Mouse (Mus musculus) CH12.LX (cell line): ENCODE measurements around the gene Ebna1bp2. TPM values are rescaled to one million over a fixed set of nuclear protein-coding genes. Genes with fewer than 3 reads are reported as not detected.

ENCODE experiments used
- DNase-seq: peaks from one replicate; pipeline ENCODE4 v3.0.0-alpha.2; 2013; ENCODE audit errors: extremely low read depth
- H3K27ac ChIP-seq: 2 replicates; pipeline ENCODE4 v1.5.1; 2012; ENCODE audit warnings: low read depth, mild to moderate bottlenecking, control low read depth, moderate library complexity; ENCODE audit not compliant: insufficient read depth
- H3K27me3 ChIP-seq: replicated peaks from 2 replicates; pipeline ENCODE3; 2012; ENCODE audit warnings: inconsistent platforms
- H3K36me3 ChIP-seq, 2 experiments: replicated peaks in 1 of 2; 2 replicates each; pipeline versions ENCODE3 to v1.6.1; 2012; ENCODE audit warnings: inconsistent platforms in 1 of 2, low read length in 1 of 2, mild to moderate bottlenecking in 1 of 2, mixed read lengths in 1 of 2, moderate library complexity in 1 of 2; ENCODE audit not compliant: control insufficient read depth in 1 of 2, insufficient read depth in 1 of 2
- H3K4me1 ChIP-seq, 2 experiments: 2 replicates each; pipeline ENCODE4 v1.6.1; 2012; ENCODE audit warnings: inconsistent platforms in 1 of 2, moderate library complexity in 1 of 2; ENCODE audit not compliant: insufficient read depth in 2 of 2, control insufficient read depth in 1 of 2
- H3K4me2 ChIP-seq: 2 replicates; pipeline ENCODE4 v1.6.1; 2012; ENCODE audit warnings: low read depth, mild to moderate bottlenecking, control low read depth; ENCODE audit not compliant: poor library complexity, insufficient read depth, severe bottlenecking
- H3K4me3 ChIP-seq, 3 experiments: fragments of 150-350 bp in 1 of 3; sonication (generic) in 1 of 3; replicated peaks in 1 of 3; 2 replicates each; pipeline versions ENCODE3 to v1.5.1; 2011 to 2012; ENCODE audit warnings: low read depth in 2 of 3, low read length in 2 of 3, mild to moderate bottlenecking in 2 of 3, moderate library complexity in 2 of 3, control low read depth in 1 of 3, improper control_type of control experiment in 1 of 3, inconsistent platforms in 1 of 3, mixed read lengths in 1 of 3; ENCODE audit not compliant: poor library complexity in 1 of 3
- H3K79me2 ChIP-seq: replicated peaks from 2 replicates; pipeline ENCODE4 v1.6.1; 2012; ENCODE audit warnings: mild to moderate bottlenecking, moderate library complexity; ENCODE audit not compliant: control insufficient read depth, poor library complexity, insufficient read depth, severe bottlenecking; ENCODE audit errors: extremely low read depth
- H3K9ac ChIP-seq: 2 replicates; pipeline ENCODE4 v1.6.1; 2012; ENCODE audit warnings: low read depth, mild to moderate bottlenecking, control low read depth, moderate library complexity; ENCODE audit not compliant: insufficient read depth
- H3K9me3 ChIP-seq: replicated peaks from 2 replicates; pipeline ENCODE3; 2012; ENCODE audit warnings: low read length, inconsistent platforms, mixed read lengths
- BHLHE40 ChIP-seq: IDR thresholded peaks from 2 replicates; pipeline ENCODE4 v1.6.1; 2011; ENCODE audit warnings: mild to moderate bottlenecking, low read depth, low read length, improper control_type of control experiment
- ELF1 ChIP-seq: IDR thresholded peaks from 2 replicates; pipeline ENCODE4 v1.6.1; 2014; ENCODE audit warnings: low read depth, mild to moderate bottlenecking, inconsistent platforms, low read length, improper control_type of control experiment
- EP300 ChIP-seq: IDR thresholded peaks from 2 replicates; pipeline ENCODE4 v1.6.1; 2011; ENCODE audit warnings: low read length, improper control_type of control experiment
- ETS1 ChIP-seq: conservative IDR thresholded peaks from 2 replicates; pipeline ENCODE4 v1.6.1; 2012; ENCODE audit warnings: low read depth, mild to moderate bottlenecking, inconsistent platforms, low read length, improper control_type of control experiment, moderate library complexity
- HCFC1 ChIP-seq: IDR thresholded peaks from 2 replicates; pipeline ENCODE4 v1.6.1; 2012; ENCODE audit warnings: low read depth, mild to moderate bottlenecking, inconsistent platforms, low read length, improper control_type of control experiment
- IRF4 ChIP-seq: IDR thresholded peaks from 2 replicates; pipeline ENCODE4 v1.6.1; 2014; ENCODE audit warnings: low read depth, mild to moderate bottlenecking, inconsistent platforms, low read length, improper control_type of control experiment
- JUND ChIP-seq: conservative IDR thresholded peaks from 2 replicates; pipeline ENCODE4 v1.6.1; 2011; ENCODE audit warnings: low read depth, low read length, improper control_type of control experiment
- KAT2A ChIP-seq: IDR thresholded peaks from 2 replicates; pipeline ENCODE4 v1.6.1; 2012; ENCODE audit warnings: low read length, improper control_type of control experiment, inconsistent platforms; ENCODE audit not compliant: insufficient replicate concordance
- MAX ChIP-seq: IDR thresholded peaks from 2 replicates; pipeline ENCODE4 v1.6.1; 2011; ENCODE audit warnings: low read length, improper control_type of control experiment
- MYC ChIP-seq: IDR thresholded peaks from 2 replicates; pipeline ENCODE4 v1.6.1; 2011; ENCODE audit warnings: low read depth, mild to moderate bottlenecking, improper control_type of control experiment, low read length
- NELFE ChIP-seq: IDR thresholded peaks from 2 replicates; pipeline ENCODE4 v1.6.1; 2011; ENCODE audit warnings: low read depth, low read length, improper control_type of control experiment
- NRF1 ChIP-seq: IDR thresholded peaks from 2 replicates; pipeline ENCODE4 v1.6.1; 2014; ENCODE audit warnings: low read depth, mild to moderate bottlenecking, inconsistent platforms, low read length, improper control_type of control experiment, moderate library complexity
- PAX5 ChIP-seq: IDR thresholded peaks from 2 replicates; pipeline ENCODE4 v1.6.1; 2012; ENCODE audit warnings: low read length, inconsistent platforms, mixed read lengths
- RAD21 ChIP-seq: IDR thresholded peaks from 2 replicates; pipeline ENCODE4 v1.6.1; 2011; ENCODE audit warnings: low read depth, mild to moderate bottlenecking, low read length, improper control_type of control experiment, moderate library complexity
- RCOR1 ChIP-seq: conservative IDR thresholded peaks from 2 replicates; pipeline ENCODE4 v1.6.1; 2012; ENCODE audit warnings: low read depth, mild to moderate bottlenecking, inconsistent platforms, low read length, improper control_type of control experiment
- SIN3A ChIP-seq: IDR thresholded peaks from 2 replicates; pipeline ENCODE4 v1.6.1; 2012; ENCODE audit warnings: low read length, improper control_type of control experiment, inconsistent platforms
- SMC3 ChIP-seq: IDR thresholded peaks from 2 replicates; pipeline ENCODE4 v1.6.1; 2011; ENCODE audit warnings: low read depth, low read length, improper control_type of control experiment
- USF2 ChIP-seq: conservative IDR thresholded peaks from 2 replicates; pipeline ENCODE4 v1.6.1; 2011; ENCODE audit warnings: low read depth, low read length, improper control_type of control experiment
- ZC3H11A ChIP-seq: IDR thresholded peaks from 2 replicates; pipeline ENCODE4 v1.6.1; 2012; ENCODE audit warnings: low read depth, mild to moderate bottlenecking, inconsistent platforms, low read length, improper control_type of control experiment
- ZMIZ1 ChIP-seq: IDR thresholded peaks from 2 replicates; pipeline ENCODE4 v1.6.1; 2012; ENCODE audit warnings: low read depth, mild to moderate bottlenecking, inconsistent platforms, low read length, improper control_type of control experiment
- ZNF384 ChIP-seq: IDR thresholded peaks from 2 replicates; pipeline ENCODE4 v1.6.1; 2012; ENCODE audit warnings: low read depth, low read length, improper control_type of control experiment, inconsistent platforms
- dilution Hi-C: fragments of 300-500 bp; cut with MboI; formaldehyde crosslinking; loops from 2 replicates; pipeline ENCODE4 v1.14.3; 2020; ENCODE audit warnings: low sequenced_read_pairs; ENCODE audit not compliant: extremely low pct_unique_long_range_greater_than_20kb, extremely low pct_ligation_motif_present
- in situ Hi-C: fragments of 300-500 bp; cut with MboI; formaldehyde crosslinking; loops from 3 replicates; pipeline ENCODE4 v1.14.3; 2019; ENCODE audit warnings: low sequenced_read_pairs, low pct_ligation_motif_present, low pct_unique_long_range_greater_than_20kb, mixed read lengths
- polyA plus RNA-seq: library from polyadenylated mRNA; unstranded; fragments of >175 nt; gene quantifications from 2 replicates; pipeline ENCODE4 v1.2.1, GENCODE M21; 2012; ENCODE audit warnings: low read depth; ENCODE audit not compliant: insufficient read length
- total RNA-seq, 2 experiments: library from RNA; depleted of rRNA; stranded (reverse); fragments of 300-350 nt in 1 of 2; fragments of >200 nt in 1 of 2; gene quantifications; 2 replicates each; pipeline ENCODE4 v1.2.3; 2012 to 2014

Ebna1bp2 gene
- total and polyA plus RNA-seq, 3 experiments, result 167 to 271 (median 257) TPM

DNA sequence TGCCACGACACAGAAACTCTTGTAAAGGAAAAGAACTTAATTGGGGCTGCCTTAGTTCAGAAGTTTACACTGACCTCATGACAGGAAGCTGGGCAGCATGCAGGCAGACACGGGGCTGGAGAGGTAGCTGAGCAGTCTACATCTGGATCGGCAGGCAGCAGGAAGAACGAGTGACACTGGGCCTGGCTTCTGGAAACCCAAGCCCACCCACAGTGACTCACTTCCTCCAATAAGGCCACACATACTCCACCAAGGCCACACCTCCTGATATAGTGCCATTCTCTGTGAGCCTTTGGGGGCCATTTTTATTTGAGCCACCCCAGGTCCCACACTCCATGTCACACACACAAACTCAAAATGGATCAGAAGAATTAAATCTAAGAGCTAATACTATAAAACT, 16.5 kb upstream of the Ebna1bp2 start:
- TF ChIP-seq ZNF384, result no peak
- TF ChIP-seq SIN3A, result no peak
- TF ChIP-seq RCOR1, result no peak
- TF ChIP-seq EP300, result no peak
- TF ChIP-seq MYC, result no peak
- TF ChIP-seq NRF1, result no peak
- TF ChIP-seq ZMIZ1, result no peak
- TF ChIP-seq SMC3, result no peak
- no peak for TF ChIP-seq ZC3H11A
- no peak for TF ChIP-seq JUND
- TF ChIP-seq BHLHE40, result no peak
- no peak for TF ChIP-seq RAD21
- TF ChIP-seq USF2, result no peak
- no peak for TF ChIP-seq KAT2A
- TF ChIP-seq NELFE, result no peak
- Histone ChIP-seq H3K9ac (no peak overlapping the region), H3K36me3 (no peaks in the 10 kb centered on the region), H3K4me1 (no peaks in the 10 kb centered on the region), H3K9me3 (no peaks in the 10 kb centered on the region), H3K4me3 (no peak overlapping the region), H3K79me2 (no peaks in the 10 kb centered on the region), H3K27ac (no peak overlapping the region), H3K4me2 (no peak overlapping the region), H3K27me3 (peaks cover 58% of the 10 kb centered on the region)
- dilution Hi-C loops, result no loop called here
- in situ Hi-C loops, result no loop called here
- no peak for DNase-seq

DNA sequence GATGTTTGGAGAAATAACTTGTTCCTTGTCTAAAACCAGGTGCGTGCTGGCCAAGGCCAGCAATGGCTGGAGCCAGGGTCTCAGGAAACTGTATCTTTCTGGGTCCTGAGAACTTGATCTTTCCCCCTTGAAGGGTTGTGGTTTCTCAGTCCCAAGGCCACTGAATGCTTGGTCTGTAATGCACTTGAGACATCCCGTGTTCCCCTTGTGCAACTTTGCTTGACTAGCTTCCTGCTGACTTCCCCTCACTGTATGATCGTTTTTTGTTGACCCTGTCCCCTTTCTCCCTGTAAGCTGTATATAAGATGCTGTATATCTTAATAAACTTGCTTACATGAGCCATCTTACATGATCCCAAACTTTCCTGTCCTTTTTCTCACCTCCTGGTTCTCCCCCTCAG, 10.8 kb upstream of the Ebna1bp2 start:
- no peaks in the 10 kb centered on the region for H3K36me3 ChIP-seq
- no peaks in the 10 kb centered on the region for H3K79me2 ChIP-seq
- TF ChIP-seq EP300 (no peak), RCOR1 (no peak), HCFC1 (no peak), BHLHE40 (no peak), IRF4 (no peak), ELF1 (no peak), MAX (no peak), PAX5 (no peak), SMC3 (no peak), ZC3H11A (no peak), ETS1 (no peak)
- no peak for DNase-seq
- dilution Hi-C loops (no loop called here), in situ Hi-C loops (no loop called here)
- no peaks in the 10 kb centered on the region for H3K4me1 ChIP-seq
- no peak overlapping the region for H3K27ac ChIP-seq
- peaks cover 95% of the 10 kb centered on the region for H3K27me3 ChIP-seq
- H3K9ac ChIP-seq, result no peak overlapping the region
- no peak overlapping the region for H3K4me3 ChIP-seq
- no peak overlapping the region for H3K4me2 ChIP-seq
- H3K9me3 ChIP-seq, result peaks cover 4% of the 10 kb centered on the region
